Mouse (Mus musculus) liver, embryonic 16.5 days (tissue): ENCODE measurements at regions not wholly inside any gene's neighbourhood (a gene's known extent, or its start where the extent isn't known, plus 50 kb on each side); places are given as distances from the start of the nearest gene placed in this dataset.

Experiments used
- ATAC-seq: fragments of 200-750 bp; cut with Nextera tagmentation; 2 replicates; pipeline ENCODE4 v1.8.0; 2017; ENCODE audit warnings: low read depth, mild to moderate bottlenecking, moderate number of reproducible peaks, moderate library complexity
- H3K27ac ChIP-seq: fragments of 300-500 bp; sonication (generic); 2 replicates; pipeline ENCODE4 v1.5.1; 2014; ENCODE audit warnings: mild to moderate bottlenecking, low read length
- H3K27me3 ChIP-seq: fragments of 300-500 bp; sonication (generic); 2 replicates; pipeline ENCODE4 v1.6.1; 2014; ENCODE audit warnings: low read depth, low read length, mixed read lengths; ENCODE audit not compliant: control insufficient read depth, insufficient read depth
- H3K36me3 ChIP-seq: fragments of 300-500 bp; sonication (generic); 2 replicates; pipeline ENCODE4 v1.6.1; 2014; ENCODE audit warnings: mild to moderate bottlenecking; ENCODE audit not compliant: control insufficient read depth, insufficient read depth
- H3K4me1 ChIP-seq: fragments of 300-500 bp; sonication (generic); 2 replicates; pipeline ENCODE4 v1.6.1; 2014; ENCODE audit warnings: low read depth, low read length, mixed read lengths; ENCODE audit not compliant: control insufficient read depth
- H3K4me2 ChIP-seq: fragments of 300-500 bp; sonication (generic); 2 replicates; pipeline ENCODE4 v1.6.1; 2014; ENCODE audit warnings: low read depth, low read length, mixed read lengths
- H3K4me3 ChIP-seq: fragments of 300-500 bp; sonication (generic); 2 replicates; pipeline ENCODE4 v1.5.1; 2014; ENCODE audit warnings: low read depth, mild to moderate bottlenecking, low read length
- H3K9ac ChIP-seq: fragments of 300-500 bp; sonication (generic); 2 replicates; pipeline ENCODE4 v1.6.1; 2014; ENCODE audit warnings: low read depth, low read length
- H3K9me3 ChIP-seq: fragments of 300-500 bp; sonication (generic); replicated peaks from 2 replicates; pipeline ENCODE4 v1.6.1; 2016; ENCODE audit warnings: low read length; ENCODE audit not compliant: control insufficient read depth
- WGBS: fragments of 180-500 bp; shearing (Covaris S2); extraction: QIAGEN DNeasy Blood & Tissue Kit; methylation state at CpG from one replicate; pipeline ENCODE4 v1.1.7; 2014; ENCODE audit not compliant: insufficient replicate concordance; 5-methylcytosine and 5-hydroxymethylcytosine counted together

DNA sequence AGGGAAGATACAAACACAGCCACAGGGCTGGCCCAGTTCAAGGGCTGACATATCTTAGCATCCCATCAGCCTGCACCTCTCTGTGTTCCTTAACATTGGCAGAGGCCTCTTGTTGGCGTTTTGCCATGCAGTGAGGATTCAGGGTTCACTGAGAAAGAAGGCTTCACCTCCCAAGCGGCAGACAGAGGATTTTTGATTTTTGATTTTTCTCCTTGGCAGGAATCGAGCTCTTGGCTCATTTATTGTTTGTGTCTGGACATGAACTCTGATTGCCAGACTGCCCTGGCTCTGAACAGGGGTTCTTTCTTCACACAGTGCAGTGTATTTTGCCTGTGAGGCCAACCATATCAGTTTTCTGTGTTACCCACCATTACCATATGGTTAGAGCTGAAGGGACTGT is 259.9 kb upstream of the Dcn start:
- ATAC-seq, result no peak
- Histone ChIP-seq H3K27ac (no peak overlapping the region), H3K27me3 (no peaks in the 10 kb centered on the region), H3K4me3 (no peak overlapping the region), H3K4me2 (no peak overlapping the region), H3K9me3 (no peaks in the 10 kb centered on the region), H3K4me1 (no peaks in the 10 kb centered on the region), H3K36me3 (no peaks in the 10 kb centered on the region), H3K9ac (no peak overlapping the region)
- WGBS, result 54% methylated on average over 3 of the region's 3 CpGs

DNA sequence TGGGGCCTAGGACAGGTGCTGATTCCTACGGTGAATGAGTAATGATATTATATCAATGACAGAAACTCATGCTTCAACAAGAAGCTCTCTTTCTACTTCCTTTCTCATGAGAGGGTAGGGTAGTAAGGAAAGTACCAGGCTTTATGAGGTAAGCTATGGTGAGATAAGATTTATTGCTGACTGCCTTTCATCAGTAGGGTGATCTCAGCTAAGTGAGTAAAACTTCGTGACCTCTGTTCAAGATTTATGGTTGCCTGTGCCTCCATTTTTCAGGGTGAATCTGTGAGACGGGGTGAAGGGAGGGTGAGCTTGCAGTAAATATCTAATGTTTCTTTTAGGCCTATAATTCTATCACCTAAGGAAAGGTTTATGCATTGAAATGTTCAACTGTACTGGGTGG is 259.0 kb upstream of the Dcn start:
- no peak for ATAC-seq
- 71% methylated on average over 3 of the region's 3 CpGs for WGBS
- no peak overlapping the region for H3K9ac ChIP-seq

DNA sequence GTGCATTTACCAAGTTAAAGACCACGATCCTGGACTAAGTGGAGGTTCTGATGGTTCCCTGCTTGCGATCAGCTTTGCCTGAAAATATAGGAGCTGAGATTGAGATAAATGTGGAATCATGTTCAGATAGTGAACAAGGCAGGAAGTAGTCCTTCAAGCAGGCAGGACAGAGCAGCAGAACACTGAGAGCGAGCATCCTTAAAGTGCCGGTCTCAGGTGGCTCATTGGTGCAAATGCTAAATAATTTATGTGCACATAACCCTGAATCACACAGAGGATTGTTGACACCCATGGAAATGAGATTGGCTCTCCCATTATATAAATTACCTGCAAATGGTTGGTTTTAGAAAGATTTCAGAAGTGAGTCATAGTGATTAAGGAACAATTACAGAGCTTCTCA is 243.8 kb upstream of the Dcn start:
- Histone ChIP-seq H3K9ac (no peak overlapping the region), H3K4me3 (no peak overlapping the region), H3K27ac (no peak overlapping the region), H3K36me3 (no peaks in the 10 kb centered on the region), H3K9me3 (no peaks in the 10 kb centered on the region), H3K27me3 (no peaks in the 10 kb centered on the region), H3K4me2 (no peak overlapping the region), H3K4me1 (no peaks in the 10 kb centered on the region)
- no peak for ATAC-seq
- 67% methylated on average over 4 of the region's 4 CpGs for WGBS

More for the DNA sequence above, 259.0 kb upstream of the Dcn start:
- Histone ChIP-seq H3K27me3 (no peaks in the 10 kb centered on the region), H3K27ac (no peak overlapping the region), H3K4me3 (no peak overlapping the region), H3K36me3 (no peaks in the 10 kb centered on the region), H3K9me3 (no peaks in the 10 kb centered on the region), H3K4me2 (no peak overlapping the region), H3K4me1 (no peaks in the 10 kb centered on the region)

DNA sequence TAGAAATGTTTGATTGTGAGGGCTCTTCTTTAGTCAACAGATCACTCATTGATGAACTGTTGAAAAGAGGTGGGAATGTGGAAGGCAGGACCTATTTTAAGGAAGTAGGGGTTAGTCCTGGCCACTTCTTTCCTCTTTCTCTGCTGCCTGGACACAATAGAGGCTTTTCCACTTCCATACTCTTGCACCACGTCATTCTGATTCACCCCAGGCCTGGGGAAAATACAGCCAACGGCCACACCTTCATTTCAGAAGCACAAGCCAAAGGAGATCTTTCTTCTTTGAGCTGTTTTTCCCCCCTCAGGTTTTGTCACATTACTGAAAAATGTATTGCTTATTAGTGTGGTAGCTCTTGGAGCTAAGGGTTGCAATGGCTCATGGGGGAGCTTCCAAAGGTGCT is 237.9 kb upstream of the Dcn start:
- Histone ChIP-seq H3K4me2 (no peak overlapping the region), H3K27me3 (no peaks in the 10 kb centered on the region), H3K27ac (no peak overlapping the region), H3K9me3 (no peaks in the 10 kb centered on the region), H3K36me3 (no peaks in the 10 kb centered on the region), H3K4me3 (no peak overlapping the region), H3K4me1 (no peaks in the 10 kb centered on the region), H3K9ac (no peak overlapping the region)
- ATAC-seq, result no peak
- 32% methylated on average over 2 of the region's 2 CpGs for WGBS

DNA sequence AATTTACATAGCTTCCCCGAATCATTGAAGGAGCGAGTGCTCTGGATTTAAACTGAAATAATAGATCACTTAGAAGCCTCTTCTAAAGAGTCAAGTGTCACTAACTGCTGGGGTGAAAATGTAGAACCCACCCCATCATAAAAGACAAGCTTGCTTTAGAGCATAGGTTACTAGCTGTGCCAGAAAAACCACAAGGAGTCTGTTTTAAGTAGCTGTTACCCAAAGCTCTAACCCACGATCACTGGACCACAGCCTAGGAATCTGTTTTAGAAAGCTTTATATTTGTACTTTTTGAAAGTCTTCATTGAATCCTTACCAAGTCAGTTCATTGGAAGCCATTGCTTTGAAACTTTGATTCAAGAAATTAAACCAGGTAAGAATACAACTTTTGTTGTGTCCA is 233.7 kb upstream of the Dcn start:
- Histone ChIP-seq H3K4me1 (no peaks in the 10 kb centered on the region), H3K27ac (no peak overlapping the region), H3K4me2 (no peak overlapping the region), H3K9ac (no peak overlapping the region), H3K27me3 (no peaks in the 10 kb centered on the region), H3K4me3 (no peak overlapping the region), H3K9me3 (no peaks in the 10 kb centered on the region), H3K36me3 (no peaks in the 10 kb centered on the region)
- WGBS, result 64% methylated on average over 3 of the region's 3 CpGs
- ATAC-seq, result no peak

DNA sequence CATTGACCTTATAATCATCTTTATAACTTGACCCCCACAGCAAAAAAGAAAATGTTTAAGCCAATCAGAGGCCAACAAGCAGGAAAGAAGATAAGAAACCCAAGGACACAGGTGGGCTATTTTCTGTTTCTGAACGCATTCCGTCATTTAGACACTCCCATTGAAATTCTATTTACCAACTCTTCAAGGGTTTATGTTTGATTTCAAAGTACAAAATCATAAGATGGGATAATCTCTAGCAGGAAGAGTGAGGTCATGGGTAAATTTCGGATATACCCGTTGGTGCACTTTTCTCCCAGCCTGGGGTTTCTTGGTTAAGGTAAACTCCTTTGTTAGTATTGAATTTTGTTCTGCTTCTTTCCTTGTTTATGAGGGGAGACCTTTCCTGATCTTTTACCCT is 230.9 kb upstream of the Dcn start:
- Histone ChIP-seq H3K27me3 (no peaks in the 10 kb centered on the region), H3K9ac (no peak overlapping the region), H3K4me2 (no peak overlapping the region), H3K27ac (no peak overlapping the region), H3K36me3 (no peaks in the 10 kb centered on the region), H3K9me3 (no peaks in the 10 kb centered on the region), H3K4me1 (no peaks in the 10 kb centered on the region), H3K4me3 (no peak overlapping the region)
- WGBS, result 58% methylated on average over 4 of the region's 4 CpGs
- ATAC-seq, result no peak

DNA sequence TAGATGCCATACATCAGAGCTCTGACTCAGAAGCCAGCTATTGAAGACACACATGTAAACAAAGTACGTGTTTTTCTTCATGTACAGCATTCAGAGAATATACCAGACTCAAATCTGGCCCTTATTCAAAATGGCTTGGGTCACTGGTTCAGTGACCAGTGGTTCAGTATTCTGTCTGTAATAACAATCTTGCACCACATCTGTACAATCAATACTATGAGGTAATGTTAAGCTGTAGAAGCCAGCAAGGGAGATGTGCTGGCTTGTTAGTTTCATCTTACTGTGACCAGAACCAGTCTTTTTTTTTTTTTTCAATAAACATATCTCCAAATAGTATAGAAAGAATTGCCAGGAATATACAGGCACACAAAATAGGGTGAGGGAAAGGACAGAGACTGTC is 229.6 kb upstream of the Dcn start:
- Histone ChIP-seq H3K27ac (no peak overlapping the region), H3K27me3 (no peaks in the 10 kb centered on the region), H3K4me2 (no peak overlapping the region), H3K9me3 (no peaks in the 10 kb centered on the region), H3K4me3 (no peak overlapping the region), H3K9ac (no peak overlapping the region), H3K36me3 (no peaks in the 10 kb centered on the region), H3K4me1 (no peaks in the 10 kb centered on the region)
- no peak for ATAC-seq
- 50% methylated on average over 1 of the region's 1 CpGs for WGBS

DNA sequence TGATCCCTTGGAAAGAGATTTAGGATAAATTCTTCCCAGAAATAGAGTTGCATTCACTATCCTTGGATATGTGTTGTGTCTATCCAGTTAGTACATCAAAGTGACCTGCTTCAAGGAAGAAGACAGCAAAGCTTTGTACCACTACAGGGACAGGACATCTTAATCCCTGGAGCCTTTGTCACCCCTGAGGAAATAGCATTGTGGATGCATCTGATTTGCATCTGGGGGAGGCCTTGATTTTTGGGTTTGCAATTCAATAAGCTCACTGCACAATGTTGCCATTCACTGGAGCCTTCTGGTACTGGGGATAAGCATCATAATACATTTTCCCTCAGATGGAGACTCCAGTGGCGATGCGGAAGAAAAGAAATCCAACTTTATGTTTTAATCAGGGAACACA is 229.2 kb upstream of the Dcn start:
- no peak overlapping the region for H3K9ac ChIP-seq
- H3K27me3 ChIP-seq, result no peaks in the 10 kb centered on the region
- 80% methylated on average over 2 of the region's 2 CpGs for WGBS
- no peaks in the 10 kb centered on the region for H3K36me3 ChIP-seq
- no peaks in the 10 kb centered on the region for H3K9me3 ChIP-seq
- no peak for ATAC-seq
- no peak overlapping the region for H3K4me2 ChIP-seq
- H3K4me1 ChIP-seq, result no peaks in the 10 kb centered on the region
- no peak overlapping the region for H3K27ac ChIP-seq
- H3K4me3 ChIP-seq, result no peak overlapping the region

DNA sequence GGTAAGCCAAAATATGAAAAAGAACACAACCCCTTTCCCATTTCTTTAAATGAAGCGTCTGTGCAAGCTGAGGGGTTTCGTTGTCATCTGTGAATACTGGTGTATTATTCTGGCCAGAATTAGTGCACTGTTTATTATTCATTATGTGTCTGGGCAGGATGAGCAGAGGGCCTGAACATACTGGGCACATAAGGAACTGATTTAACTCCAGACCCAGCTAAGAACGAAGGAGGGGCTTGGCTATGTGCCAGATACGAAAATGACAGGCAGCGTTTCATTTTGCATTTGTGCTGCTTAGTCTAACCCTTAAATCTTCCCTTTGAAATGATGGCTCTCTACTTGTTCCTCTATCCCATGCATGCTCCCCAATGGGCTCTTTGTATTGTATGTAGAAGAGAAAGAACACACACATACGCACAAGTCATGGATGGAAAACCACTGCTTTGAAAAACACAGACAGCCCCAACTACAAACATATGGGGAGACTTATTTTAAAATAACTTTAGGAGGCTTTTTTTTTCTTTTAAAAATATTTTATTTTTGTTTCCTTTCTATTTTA is 213.4 kb upstream of the Dcn start:
- ATAC-seq, result no peak
- H3K36me3 ChIP-seq, result no peaks in the 10 kb centered on the region
- no peaks in the 10 kb centered on the region for H3K27me3 ChIP-seq
- H3K9me3 ChIP-seq, result no peaks in the 10 kb centered on the region
- H3K9ac ChIP-seq, result no peak overlapping the region
- no peak overlapping the region for H3K4me2 ChIP-seq
- H3K4me1 ChIP-seq, result no peaks in the 10 kb centered on the region
- 71% methylated on average over 6 of the region's 6 CpGs for WGBS
- no peak overlapping the region for H3K4me3 ChIP-seq
- H3K27ac ChIP-seq, result no peak overlapping the region

DNA sequence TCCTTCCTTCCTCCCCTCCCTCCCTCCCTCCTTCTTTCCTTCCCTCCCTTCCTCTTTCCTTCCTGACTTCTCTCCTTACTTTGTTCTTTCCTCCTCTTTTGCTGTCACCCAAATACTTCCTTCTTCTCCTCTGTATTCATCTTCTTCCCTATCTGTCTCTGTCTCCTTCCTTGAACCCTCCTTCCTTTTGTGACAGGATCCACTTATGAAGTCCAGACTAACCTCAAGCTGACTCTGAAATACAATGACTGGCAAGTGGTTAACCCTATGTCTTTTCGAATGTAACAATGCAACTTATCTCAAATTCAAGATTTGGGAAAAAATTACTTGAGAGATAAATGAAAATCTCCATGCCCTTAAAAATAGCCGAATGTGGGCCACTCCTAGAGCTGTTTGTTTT is 197.0 kb upstream of the Dcn start:
- ATAC-seq, result no peak
- Histone ChIP-seq H3K36me3 (no peaks in the 10 kb centered on the region), H3K9me3 (no peaks in the 10 kb centered on the region), H3K4me2 (no peak overlapping the region), H3K27me3 (no peaks in the 10 kb centered on the region), H3K27ac (no peak overlapping the region), H3K4me3 (no peak overlapping the region), H3K4me1 (no peaks in the 10 kb centered on the region), H3K9ac (no peak overlapping the region)
- WGBS, result 44% methylated on average over 2 of the region's 2 CpGs
